Mouse (Mus musculus): Measurements from ENCODE around the gene Ccdc78.
"Not testable (repeated sequence)": the region's sequence is repeated elsewhere in the genome, so short reads cannot be mapped to it uniquely, and the experiment has no call there.

Ccdc78 gene

DNA sequence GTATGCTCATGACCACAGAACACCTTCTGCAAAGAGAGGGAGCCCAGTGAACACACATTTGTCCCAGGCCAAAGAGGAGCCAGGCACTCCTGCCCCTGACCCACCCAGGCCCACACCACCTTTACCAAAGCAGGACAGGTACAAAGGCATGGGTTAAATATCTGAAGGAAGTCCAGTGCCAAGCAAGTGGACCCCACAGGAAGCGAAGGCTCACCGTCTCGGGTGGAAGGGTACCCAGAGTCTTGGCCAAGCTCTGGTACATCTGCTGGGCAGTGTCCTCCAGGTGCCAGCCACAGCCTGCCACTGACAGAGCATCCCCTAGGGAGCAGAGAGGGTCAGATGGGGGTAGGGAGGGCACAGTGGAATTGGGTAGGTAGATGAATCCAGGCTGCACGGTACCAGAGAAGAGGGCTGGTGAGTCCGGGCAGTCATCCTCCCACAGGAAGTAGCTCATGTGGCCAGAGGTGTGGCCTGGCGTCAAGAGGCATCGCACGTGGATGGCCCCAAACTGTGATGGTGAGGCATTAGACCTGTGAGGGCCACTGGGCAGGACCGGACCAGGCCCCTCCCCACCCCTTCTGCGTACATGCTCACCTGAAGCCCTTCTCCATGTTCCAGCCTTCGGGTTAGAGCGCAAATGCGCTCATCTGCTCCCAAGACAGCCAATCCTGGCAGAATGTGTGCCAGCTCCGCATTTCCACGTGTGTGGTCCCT is 2.4 kb upstream of the Ccdc78 start:
- peak; percentile 30 to 42 for DNase-seq

DNA sequence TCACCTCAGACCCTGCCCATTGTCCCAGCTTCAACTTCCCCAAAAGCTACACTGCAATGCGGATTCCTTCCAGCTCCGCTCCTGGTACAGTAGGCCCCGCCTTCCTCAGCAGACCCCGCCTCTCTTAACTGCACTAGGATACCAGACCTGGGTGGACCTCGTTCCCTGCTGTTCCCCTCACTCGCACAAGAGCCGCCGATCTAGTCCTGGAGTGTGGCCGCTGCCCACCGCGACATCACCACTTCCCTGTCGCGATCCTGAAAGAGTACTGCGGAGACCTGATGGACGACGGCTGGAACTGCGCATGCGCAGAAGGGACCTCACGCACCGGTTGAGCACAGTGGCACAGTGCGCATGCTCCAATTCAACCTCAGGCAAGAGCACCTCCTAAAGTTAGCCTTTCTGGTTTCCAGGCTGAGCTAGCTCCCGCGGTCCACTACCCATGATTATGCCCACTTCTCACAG is 1.1 kb upstream of the Ccdc78 start, which contains the start of gene Haghl:
Haghl (minus strand) TSS at position 393 of the 465 bp plus-strand sequence.
- DNase-seq = peak; percentile 97 to 98

DNA sequence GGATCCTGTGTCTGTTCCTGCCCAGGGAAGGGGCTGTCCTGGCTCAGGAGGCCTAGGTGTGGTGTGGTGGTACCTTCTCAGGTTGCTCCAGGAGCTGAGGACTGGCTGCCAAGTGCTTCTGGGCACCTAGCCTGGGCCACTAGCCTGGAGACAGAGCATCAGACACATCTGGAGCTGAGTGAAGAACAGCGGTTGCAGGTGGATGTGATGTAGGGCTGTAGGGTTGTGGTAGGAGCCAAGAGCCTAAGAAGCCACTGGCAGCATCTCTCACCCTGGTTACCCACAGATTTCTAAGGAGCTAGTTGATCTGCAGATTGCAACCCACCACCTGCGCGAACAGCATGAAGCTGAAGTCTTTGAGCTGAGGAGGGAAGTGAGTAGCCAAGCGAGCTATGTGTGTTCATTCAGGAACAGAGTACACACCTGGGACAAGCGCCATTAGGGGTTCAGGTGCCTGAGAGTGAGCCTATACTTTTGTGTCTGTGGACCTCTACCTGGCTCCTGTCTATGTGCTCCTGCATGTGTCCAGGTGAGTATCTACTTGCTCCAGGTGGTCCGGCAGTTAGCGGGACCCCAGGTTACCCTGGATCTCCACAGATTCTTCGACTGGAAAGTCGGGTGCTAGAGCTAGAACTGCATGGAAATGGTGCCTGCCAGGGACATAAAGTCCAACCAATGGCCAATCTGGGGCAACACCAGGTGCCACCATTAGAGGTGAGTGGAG is 563 bp downstream of the Ccdc78 start:
- DNase-seq = no peak

DNA sequence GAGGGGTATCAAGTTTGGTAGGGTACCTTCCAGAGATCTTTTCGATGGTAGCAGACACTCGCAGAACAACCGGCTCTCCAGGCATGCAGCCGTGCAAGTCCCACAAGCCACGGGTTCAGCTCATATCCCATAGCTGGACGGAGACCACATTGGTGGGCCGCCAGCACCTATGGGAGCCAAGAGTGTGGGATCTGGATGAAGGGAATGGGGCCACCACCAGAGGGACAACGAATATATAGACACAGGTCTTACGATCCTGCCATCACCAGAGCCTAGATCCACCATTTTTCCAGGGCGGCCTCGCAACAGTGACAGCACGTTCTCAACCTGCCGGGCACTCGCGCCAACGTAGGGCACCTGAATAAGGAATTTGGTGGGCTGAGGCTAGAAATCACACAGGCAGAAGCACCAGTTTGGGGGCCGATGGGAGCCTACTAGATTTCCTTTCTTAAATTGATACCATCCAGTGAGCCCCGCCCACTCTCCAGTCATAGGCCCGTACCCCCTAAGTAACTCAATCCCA is 5.0 kb downstream of the Ccdc78 start:
- DNase-seq = peak in 1 of 2 experiments; percentile 33

DNA sequence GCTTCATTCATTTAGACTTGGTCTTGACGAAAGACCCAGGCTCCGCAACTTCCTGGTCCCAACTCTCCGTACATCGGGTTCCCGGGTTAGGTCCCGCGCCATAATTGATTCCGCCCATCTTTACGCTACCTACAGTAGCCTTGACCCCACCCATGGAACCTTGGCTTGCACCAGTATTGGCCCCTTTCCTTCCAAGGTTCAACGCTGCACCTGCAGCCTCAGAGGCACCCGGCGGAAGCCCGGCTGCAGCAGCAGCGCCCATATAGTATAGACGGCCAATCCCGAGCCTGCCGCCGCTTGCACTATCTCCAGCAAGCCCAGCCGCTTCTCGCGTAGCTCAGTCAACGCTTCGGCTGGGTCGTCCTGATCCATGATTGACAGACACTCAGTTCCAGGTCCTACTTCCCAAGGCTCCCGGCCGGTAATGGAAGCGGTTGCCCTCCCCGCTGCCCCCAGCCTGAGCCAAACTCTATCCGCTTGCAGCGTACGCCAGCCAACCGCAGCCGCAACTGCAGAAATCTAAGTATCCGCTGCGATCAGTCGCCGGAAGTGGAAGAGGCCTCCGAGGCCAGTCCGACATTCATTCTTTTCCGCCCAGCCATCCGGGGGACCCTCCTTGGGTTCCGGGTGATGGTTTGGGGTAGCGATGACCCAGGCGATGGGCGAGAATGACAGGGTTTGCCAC is 5.6 kb downstream of the Ccdc78 start:
- DNase-seq = peak; percentile 90 to 91

DNA sequence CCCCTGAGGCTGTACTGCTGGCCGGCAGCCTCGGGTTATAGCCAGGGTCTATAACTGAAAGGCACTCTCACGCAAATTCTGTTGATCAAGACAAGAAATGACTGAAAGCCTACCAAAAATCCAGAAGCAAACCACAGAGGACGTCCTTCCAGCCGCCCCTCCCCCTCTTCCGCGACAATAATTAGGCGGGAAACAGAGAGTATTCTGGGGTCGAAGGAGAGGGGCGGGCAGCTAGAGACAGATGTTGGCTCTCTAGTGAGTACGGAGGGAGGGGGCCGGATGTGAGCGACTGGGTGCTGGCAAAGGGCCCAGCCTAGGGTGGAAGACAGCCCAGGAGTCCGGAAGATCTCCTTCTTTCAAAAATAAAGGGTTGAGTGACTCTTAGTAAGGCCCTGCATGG is 6.2 kb downstream of the Ccdc78 start, which contains the start of gene Fam173a:
Fam173a (minus strand) TSS at position 287 of the 400 bp plus-strand sequence.
- peak in 1 of 2 experiments; percentile 73 for DNase-seq

DNA sequence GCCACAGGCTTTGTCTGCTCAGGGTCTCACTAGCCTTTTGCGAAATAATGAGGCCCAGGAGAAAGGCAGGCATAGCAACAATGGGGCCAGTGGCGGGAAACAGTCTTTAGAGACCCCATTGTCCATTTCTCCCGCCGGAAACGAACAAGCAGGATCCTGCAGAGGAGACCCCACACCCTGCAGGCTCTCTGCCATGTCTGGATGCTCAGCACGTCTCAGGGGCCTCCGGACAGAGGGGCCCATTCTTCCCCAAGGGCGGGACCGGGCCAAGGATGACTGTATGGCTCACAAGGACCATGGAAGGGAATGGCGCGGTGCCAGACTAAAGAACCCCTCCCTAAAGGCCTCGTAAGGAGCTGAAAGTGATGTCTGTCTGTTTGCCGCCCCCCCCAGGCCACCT is 7.8 kb downstream of the Ccdc78 start:
- DNase-seq = peak in 1 of 2 experiments; percentile 45

DNA sequence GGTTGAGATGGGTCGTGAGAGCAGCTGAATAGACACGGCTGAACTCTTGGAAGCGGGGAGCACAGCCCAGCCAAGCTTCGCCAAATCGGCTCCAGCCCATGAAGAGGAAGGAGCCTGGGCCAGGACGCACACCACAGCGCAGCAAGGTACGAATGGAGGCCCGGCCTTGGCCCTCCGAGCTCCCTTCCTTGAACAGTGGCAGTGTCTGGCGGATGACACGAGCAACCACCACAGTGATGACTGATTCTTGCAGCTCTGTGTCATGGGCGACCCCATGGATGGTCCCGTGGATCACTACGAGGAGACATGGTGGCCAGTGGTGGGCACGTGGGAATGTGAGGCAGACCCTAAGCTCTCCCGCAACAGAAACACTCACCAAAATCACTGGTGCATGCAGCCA is 8.6 kb downstream of the Ccdc78 start:
- no peak for DNase-seq

DNA sequence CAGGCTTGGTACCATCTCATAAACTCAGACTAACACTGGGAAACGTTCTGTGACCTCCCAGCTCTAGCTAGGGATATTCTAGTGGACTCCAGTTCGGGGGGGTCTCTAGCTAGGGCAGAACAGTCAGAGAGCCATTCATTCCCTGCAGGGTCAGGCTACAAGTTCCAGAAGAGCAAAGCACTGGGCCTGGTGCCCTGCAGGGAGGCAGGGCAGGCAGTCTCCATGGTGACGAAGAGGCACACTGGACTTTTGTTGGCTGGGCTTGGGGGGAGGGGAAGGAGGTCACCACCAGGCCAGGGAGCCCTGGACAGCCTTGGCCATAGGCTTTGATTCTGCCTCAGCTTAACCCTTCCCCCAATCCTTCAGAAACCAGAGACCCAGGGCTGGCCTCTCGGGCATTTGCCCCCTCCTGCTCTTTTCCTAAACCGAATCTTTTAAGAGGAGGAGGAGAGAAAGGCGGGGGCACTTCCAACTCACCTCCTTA is 9.3 kb downstream of the Ccdc78 start, which contains the start of gene AC134908.4:
AC134908.4 (minus strand) TSS at position 51 of the 484 bp plus-strand sequence.
- peak; percentile 22 to 50 for DNase-seq

DNA sequence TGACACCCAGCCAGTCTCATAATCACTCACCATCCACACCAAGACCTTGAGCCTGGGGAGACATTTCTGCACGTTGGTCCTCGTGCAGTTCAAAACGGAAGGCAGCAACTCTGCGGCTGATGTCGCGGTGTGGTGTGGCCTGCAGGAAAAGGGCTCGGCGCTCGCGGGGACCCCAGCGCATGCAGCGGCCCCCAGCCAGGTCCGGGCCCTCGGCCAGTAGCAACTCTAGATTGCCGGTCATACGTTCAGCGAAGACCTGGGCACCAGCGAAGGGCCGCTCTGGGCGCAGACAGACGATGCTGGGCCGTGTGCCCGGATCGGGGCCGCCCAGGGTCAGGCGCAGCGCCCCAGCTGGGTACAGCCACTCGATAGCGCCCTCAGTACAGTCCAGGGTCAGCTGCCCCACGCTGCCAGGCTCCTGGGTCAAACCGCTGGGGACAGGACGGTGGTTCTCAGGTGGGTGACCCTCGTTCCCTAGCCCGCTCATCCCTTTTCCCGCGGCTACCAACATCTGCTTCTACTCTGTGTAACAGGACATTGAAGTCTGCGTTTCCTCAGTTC is 9.9 kb downstream of the Ccdc78 start:
- peak; percentile 19 to 53 for DNase-seq

DNA sequence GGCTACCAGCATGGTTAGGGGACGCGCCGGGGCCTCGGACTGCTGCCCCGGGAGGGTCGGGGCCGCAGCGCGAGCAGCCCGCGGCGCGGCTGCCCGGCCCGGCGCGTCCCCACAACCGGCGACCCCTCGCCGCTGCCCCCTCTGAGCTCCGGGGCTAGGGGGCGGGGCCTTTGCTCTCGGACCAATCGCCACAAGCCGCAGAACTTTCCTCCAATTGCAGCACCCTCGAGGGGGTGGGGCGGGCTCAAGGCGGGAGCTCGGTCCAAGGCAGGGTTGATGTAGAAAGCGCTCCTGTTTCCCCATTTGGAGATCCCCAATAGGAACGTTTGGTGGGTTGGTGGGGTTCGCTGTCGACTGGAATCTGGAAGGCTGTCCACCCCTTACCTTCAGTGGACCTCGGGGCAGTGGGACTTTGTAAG is 10.6 kb downstream of the Ccdc78 start, which contains the start of gene Metrn:
Metrn (minus strand) TSS at position 186 of the 419 bp plus-strand sequence.
- peak; percentile 67 to 82 for DNase-seq

DNA sequence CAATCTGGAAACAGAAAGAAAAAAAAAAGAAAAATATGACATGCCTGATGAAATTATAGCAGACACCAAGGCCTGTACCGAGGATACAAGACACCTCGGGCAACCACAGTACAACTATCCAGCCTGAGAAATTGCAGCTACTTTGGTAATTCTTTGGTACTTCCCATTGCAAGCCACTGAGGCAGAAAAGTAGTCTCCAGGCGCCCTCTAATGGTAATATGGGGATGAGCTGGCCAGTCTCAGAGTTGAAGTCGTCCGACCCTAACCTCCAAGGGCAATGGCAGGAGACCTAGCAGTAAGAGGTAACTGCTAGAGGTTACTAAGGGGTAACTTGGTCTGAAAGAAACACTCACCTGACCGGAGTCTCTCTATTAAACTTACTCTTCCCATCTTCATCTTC is 14.6 kb downstream of the Ccdc78 start:
- peak; percentile 71 to 79 for DNase-seq

DNA sequence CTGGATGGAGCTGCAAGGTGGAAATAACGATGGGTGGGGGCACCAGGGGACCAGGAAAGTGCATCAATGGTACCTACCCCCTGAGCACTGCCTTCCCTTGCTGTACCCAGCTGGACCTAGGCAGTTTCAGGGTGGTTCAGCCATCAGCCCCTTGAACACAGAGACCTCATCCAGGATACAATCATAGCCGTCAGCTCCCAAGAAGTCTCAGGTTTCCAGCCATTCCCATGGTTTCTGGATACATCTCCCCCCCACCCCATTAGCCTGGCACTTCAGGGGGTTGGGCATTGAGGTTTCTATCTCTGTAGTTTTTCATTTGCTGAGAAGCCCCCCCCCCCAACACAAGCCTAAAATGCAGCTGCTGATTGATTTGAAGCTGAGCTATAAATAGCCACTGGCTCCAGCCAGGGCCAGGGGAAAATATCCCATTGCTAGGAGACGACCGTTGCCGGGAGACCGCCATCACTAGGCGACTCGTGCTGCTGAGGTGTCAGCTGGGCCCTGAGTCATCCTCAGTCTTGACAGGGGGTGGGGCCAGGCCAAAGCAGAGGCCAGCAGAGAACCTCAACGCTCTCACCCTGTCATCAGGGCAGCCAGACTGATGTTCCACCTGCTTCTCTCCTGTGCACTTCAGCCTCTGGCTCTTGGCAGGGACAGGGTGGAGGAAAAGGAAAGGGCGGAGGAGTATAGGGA is 16.6 kb downstream of the Ccdc78 start:
- DNase-seq = peak in 1 of 2 experiments; percentile 59

DNA sequence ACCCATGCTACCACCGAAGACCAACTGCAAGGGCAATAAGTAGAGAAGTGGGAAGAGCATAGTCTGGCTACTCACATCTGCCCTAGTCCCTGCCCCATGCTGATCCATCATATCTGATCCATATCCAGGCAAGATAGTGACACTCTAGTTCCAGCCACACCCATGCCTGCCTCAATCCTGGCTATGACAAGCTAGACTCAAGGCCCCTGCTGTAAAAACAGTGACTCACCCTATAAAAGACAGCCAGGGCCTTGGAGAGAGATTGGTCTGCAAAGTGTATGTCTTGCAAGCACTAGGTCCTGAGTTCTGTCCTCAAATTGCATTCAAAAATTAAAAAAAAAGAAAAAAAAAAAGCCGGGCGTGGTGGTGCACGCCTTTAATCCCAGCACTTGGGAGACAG is 20.1 kb downstream of the Ccdc78 start:
- DNase-seq = no peak

DNA sequence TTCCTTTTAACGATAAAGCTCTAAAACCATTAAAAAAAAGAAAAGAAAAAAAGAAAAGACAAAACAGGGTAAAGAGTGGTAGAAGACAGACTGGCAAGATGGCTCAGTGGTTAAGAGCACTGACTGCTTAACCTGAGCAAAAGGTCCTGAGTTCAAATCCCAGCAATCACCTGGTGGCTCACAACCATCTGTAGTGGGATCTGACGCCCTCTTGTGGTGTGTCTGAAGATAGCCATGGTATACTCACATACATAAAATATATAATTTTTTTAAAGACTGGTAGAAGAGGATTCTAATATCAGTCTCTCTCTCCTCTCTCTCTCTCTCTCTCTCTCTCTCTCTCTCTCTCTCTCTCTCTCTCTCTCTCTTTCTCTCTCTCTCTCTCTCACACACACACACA is 21.1 kb downstream of the Ccdc78 start:
- not testable (repeated sequence) for DNase-seq

DNA sequence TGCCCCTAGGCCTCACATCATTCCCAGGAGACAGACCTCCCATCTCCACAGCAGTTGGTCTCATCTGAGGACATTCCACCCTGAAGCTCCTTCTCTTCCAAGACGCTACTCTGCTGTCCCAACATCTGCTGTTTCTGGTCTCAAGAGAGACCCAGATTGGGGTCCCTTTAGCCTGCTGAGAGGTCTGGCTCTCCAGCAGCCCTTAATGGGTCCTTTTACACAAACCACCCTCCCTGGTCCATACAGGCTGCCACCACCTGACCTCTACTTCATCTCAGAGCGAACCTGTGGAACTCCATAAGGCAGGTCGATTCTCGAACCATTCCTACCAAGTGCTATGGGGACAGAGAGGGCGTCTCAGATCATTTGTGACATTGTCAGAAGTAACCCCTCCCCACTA is 21.6 kb downstream of the Ccdc78 start:
- DNase-seq = no peak

DNA sequence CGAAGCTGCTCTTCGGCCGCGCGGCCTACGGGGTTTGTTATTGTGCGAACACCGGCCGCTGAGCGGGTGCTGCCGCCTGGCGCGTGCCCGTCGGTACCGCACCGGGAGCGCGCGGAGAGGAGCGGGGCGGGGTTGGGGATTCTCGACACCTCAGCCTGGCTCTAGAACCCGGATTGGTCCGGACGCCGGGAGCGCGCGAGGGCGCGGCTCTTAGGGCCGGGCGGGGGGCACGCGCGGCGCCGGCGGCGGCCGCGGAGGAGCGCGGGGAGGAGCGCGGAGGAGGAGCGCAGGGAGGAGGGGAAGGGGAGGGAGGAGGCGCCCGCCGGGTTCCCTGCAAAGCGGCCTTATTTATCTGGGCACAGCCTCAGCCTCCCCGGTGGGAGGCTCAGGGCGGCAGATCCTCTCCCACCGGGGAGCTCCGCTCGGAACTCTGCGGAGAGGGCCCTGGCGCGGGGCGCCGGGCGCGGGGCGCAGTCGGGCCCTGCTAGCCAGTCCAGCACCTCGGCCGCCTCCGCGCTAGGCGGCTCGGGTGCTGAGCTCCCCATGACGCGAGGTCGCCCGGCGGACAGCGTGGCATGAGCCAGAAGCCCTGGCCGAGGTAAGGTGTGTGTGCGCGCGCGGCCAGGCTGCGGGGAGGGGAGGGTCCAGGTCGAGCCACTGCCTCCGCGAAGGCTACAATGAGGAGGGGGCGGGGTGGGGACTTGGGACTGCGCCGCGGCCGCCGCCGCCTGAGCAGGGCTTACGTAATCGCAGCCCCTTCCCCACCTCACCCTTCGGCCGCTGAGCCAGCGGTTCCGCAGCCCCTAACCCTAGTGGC is 22.6 kb downstream of the Ccdc78 start, which contains the start of gene Fbxl16:
Fbxl16 (plus strand) TSS at position 297 of the 817 bp plus-strand sequence.
- peak; percentile 97 to 98 for DNase-seq

DNA sequence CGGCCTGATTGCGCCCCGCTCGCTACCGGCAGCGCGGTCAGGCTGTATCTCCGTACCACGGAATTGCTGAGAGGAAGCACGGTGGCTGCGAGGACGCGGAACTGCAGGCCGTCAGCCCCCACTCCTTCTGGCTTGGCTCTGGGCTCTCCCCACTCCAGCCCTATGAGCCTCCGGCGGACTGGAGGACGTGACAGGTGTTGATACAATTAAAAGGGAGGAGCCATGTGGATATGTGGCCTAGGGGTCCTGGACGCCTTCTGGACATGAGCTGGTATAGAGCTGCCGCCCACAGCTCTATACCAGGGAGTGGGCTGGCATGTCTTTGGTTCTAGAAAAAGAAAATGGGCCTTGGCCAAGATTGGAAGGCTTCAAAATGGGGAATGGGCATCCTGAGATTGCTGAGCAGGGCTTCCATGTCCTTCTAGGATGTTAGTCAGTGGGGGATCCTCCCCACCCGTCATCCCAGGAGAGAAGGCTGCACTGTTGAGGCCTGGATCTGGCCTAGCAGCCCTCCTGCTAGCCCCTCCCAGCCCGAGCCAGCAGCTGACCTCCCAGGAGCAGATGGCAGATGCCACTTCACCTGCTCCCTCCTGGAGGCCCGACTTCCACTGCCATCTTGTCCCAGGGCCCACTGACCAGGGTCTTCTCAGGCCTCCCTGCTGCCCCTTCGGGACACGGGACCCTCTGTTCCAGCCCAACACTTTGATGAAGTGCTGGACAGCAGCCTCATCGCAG is 23.4 kb downstream of the Ccdc78 start:
- peak; percentile 81 to 84 for DNase-seq

DNA sequence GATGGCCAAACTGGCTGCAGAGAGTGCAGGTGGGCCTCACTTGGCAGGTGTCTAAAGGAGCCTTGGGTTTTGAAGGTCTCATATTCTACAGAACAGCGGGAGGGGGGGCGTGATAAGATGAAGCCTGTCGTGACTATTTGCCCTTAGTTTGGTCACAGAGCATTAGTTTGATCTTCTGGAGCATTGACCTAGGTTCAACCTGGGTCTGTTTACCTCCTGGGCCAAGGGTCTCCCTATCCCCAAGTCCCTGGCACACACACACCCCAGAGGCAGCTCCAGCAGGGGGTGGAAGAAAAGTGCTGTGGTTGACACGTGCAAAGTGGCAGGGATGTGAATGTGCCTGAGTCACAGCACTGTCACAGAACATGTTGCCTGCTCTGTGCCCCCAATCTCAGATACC is 24.5 kb downstream of the Ccdc78 start:
- no peak for DNase-seq

DNA sequence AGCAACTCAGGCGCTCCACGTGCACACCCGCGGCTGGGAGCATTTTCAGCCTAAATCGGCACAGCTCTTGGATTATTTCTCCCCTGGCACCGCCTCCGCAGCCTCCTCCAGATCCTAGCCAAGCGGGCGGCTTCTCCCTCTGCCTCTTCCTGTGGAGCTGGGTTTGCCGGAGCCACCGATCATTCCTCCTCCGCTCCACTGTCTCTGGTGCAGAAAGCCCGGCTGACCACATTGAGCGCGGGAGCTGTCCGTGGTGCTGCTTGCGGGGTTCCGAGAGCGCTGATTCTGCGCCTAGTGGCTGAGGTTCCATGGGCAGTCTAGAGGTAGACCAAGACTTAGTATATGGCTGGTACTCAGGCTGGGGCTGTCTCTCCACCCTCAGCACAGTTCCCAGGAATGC is 27.1 kb downstream of the Ccdc78 start:
- peak; percentile 76 to 80 for DNase-seq

Measured in cerebellum, postnatal 25 days (tissue).